Mouse (Mus musculus) embryo, embryonic 9.5 days (tissue): ENCODE results near the gene Crebbp.
"Not testable (repeated sequence)": the region's sequence is repeated elsewhere in the genome, so short reads cannot be mapped to it uniquely, and the experiment has no call there.

Source experiments
- DNase-seq: peaks from one replicate; pipeline ENCODE4 v3.0.0-alpha.2; 2017; ENCODE audit errors: extremely low spot score

Crebbp gene

GRCm38 (mm10) chr16:4213799-4214551 is at the start of gene Crebbp:
Crebbp (minus strand) TSS chr16:4213997.
- DNase-seq, result peak; percentile 92

DNA sequence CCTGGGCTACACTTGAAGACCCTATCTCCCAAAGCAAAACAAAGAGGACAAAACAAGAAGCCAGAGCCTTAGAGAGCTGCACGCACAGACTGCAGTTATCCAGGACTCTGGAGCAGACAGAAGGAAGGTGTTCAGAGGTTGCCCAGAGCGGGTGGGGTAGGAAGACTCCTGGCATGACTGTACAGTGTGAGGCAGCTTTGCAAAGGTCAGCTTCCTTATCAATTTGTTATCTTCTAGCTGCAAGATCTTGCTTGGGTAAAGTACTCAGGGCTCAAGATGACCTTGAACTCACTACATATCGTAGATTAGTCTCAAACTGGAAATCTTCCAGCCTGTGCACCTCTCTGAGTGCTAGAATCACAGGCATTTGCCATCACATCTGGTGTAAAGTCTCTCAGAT is 49.7 kb upstream of the Crebbp start:
- no peak for DNase-seq

- no peak for DNase-seq
Observed at GRCm38 (mm10) chr16:4257546-4257945, 43.7 kb upstream of the Crebbp start.

DNA sequence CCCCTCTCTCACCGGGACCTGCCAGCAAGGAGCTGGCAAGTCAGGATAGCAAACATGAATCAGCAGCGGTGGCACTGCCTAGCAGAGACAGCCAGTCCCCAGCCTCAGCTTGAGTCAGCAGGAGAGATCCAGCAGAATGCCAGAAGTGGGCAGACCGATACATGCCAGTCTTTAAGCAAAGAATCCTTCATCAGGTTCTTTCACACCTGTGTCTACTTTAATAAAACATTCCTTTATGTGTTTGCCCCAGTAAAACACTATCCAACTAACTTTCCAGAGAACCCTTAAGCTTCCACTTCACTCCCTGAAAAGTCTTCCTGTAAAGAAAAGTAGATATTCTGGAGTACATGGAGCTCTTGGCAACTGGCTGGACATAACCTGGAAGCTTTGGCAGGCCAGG is 35.0 kb upstream of the Crebbp start:
- no peak for DNase-seq

GRCm38 (mm10) chr16:4245241-4245640 is 31.4 kb upstream of the Crebbp start:
- DNase-seq, result not testable (repeated sequence)

DNA sequence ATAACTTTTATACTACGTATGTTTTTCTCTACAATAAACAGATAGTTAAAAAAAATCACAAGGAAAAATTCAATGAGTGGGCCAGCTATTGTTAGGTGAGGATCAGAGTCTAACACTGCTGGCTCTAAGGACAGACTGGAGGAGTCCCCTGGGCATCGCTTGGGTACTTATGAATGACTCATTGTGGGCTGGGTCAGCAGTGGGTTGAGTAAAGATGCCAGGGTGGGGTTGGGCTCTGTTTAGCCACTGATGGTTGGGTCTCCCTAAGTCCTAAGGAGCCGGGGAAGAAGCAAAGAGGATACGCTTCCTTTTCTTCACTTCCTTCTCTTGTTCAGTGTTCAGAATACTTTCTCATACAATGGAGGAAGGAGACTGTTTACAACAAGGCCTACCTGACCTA is 22.3 kb upstream of the Crebbp start:
- no peak for DNase-seq

GRCm38 (mm10) chr16:4235587-4235986 is 21.8 kb upstream of the Crebbp start:
- DNase-seq, result no peak

DNA sequence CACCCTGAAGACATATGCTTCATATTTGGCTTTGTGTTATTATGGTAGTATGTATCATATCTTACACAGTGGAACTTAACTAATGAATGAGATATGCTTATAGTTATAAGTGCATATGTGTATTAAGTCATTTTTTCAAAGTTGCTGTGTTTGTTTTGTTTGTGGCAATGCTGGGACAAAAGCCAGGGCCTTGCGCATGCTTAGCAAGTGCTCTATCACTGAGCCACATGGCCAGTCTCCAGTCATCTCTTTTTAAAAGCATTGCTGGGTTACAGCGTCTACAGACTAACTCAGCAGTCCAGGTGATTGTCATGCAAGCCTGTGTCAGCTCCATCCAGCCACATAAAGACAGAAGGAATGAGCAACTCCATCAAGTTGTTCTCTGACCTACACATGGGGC is 12.0 kb upstream of the Crebbp start:
- DNase-seq, result no peak

- DNase-seq, result no peak
Observed at GRCm38 (mm10) chr16:4214631-4215240, 939 bp upstream of the Crebbp start.

DNA sequence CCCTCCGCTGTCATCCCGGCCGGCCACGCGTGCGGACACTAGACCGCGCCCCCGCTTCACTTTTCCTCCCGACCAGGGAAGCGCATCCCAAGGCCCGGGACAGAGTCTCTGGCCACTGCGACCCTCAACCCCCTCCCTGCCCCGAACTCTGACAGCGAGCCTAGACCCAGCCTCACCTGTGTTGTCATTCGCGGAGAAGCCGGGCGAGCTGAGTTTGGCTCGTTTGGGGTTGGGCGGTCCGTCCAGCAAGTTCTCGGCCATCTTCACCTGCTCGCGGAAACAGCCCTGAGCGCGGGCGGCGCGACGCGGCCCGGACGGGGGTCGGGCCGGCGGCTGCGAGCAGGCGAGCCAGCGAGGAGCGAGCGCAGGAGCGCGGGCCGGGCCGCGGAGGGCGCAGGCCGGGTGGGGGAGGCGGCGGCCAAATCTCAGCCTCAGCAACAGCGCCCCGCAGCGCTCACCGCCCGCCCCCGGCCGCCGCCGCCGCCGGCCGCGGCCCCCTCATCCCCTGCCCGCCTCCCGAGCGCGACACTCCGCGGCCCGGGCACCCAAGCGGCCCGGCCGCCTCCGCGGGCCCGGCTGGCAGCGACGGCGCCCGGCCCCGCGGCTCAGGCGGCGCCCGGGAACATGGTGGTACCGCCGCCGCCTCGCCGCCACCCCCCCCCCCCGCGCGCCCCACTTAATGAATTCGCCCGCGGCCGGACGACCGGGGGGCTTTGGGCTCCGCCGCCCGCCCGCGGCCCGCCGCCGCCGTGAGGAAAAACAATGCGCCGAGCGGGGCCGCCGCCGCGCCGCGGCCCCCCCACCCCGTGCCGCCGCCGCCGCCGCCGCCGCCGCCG is 616 bp downstream of the Crebbp start:
- DNase-seq, result peak; percentile 67

- DNase-seq, result no peak
Observed at GRCm38 (mm10) chr16:4212167-4212962, 1.4 kb downstream of the Crebbp start.

GRCm38 (mm10) chr16:4210290-4210689 is 3.5 kb downstream of the Crebbp start:
- no peak for DNase-seq

DNA sequence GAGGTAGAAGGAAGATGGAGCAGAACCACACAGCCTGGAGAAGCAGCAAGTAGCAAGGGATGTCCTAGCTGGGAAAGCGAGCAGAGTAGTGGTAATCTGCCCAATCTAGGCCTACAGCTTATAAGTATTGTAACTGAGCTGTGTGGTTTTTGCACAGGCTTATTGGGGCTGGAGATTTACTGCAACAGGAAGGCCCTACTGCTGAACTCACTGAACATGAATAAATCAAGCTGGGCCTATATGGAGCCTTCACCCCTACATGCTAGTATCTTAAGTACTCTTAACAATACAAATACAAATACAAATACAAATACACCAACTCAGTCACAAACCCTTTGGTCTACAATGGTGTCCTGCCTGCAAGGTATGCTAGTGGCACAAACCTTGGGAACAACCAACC is 10.2 kb downstream of the Crebbp start:
- DNase-seq, result no peak

DNA sequence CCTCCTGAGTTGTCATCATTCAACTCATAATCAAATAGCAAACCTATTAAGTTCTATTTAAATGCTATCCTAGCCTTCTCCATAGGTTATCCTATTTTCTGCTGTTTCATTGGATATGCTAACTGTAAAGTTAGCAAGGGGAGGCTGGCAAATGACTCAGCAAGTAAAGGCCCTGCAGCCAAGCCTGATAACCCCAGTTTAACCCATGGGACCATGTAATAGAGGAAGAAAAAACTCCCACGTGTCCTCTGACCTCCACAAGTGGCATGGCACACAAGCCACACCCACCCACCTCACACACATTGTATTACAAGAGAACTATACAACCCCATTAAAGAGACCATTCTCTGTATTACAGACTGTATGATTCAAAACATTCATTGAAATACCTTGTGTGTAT is 13.8 kb downstream of the Crebbp start:
- DNase-seq, result no peak

DNA sequence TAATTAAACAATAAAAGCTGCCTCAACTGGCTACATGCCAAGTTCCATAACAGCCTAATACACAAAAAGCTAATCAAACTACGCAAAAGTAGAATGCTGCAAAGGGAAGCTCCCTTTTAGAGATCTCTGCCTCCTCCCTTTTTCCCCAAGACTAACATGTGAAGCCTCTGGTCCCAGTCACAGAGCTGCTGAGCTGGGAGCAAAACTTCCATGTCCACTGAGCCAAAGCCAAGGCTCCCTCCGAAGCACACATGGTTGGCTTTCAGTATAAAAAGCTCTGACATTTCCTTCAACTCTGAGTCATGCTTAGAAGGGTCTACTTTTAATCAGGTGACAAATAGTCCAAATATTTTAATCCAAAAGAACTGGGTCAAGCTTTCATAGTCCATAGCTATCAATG is 14.2 kb downstream of the Crebbp start:
- no peak for DNase-seq

- DNase-seq, result no peak
Observed at GRCm38 (mm10) chr16:4198004-4198403, 15.8 kb downstream of the Crebbp start.

GRCm38 (mm10) chr16:4190166-4190565 is 23.6 kb downstream of the Crebbp start:
- DNase-seq, result no peak

- no peak for DNase-seq
Observed at GRCm38 (mm10) chr16:4175134-4175533, 38.7 kb downstream of the Crebbp start.

DNA sequence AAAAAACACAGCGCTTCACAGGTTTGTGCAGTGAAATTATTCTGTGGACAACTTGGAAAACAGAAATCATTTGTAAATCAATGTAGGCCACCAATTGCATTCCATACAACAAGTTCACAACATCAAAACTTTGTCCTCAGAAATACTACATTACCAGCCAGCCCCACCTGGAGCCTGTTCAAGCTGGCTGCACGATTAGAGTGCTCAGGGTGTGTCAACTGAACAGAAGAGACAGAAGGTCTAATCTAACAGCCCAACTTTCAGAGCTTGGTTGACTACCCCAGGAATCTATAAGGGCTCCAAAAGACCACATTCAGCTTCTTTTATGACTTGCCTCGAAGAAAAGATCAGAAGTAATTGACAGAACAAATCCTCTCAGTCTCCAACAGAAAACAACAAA is 44.3 kb downstream of the Crebbp start:
- no peak for DNase-seq

GRCm38 (mm10) chr16:4168476-4168875 is 45.3 kb downstream of the Crebbp start:
- DNase-seq, result no peak

GRCm38 (mm10) chr16:4160898-4161247 is 52.9 kb downstream of the Crebbp start:
- no peak for DNase-seq
